Mouse (Mus musculus): ENCODE results near the gene Spred3. TPM values are rescaled to one million over a fixed set of nuclear protein-coding genes. Genes with fewer than 3 reads are reported as not detected.

Gene Spred3
- total and polyA plus RNA-seq, 3 experiments = 1.6 to 6.6 (median 3.3) TPM

- Histone ChIP-seq H3K27ac (ENCODE audit: insufficient read depth, low read depth) (peak overlapping the region; percentile 30), H3K4me3 (replicated peaks in 1 of 3; ENCODE audit: low read depth in 2 of 3, low read length in 2 of 3, poor library complexity in 1 of 3) (no peak overlapping the region), H3K27me3 (replicated peaks) (no peaks in the 10 kb centered on the region), H3K9me3 (replicated peaks; ENCODE audit: low read length) (no peaks in the 10 kb centered on the region), H3K9ac (ENCODE audit: insufficient read depth, low read depth) (no peak overlapping the region), H3K4me1 (ENCODE audit: control insufficient read depth in 1 of 2, insufficient read depth in 2 of 2) (peaks cover 12 to 28% of the 10 kb centered on the region in 2 experiments), H3K79me2 (replicated peaks; ENCODE audit: control insufficient read depth, extremely low read depth, insufficient read depth, poor library complexity, severe bottlenecking) (no peaks in the 10 kb centered on the region), H3K4me2 (ENCODE audit: insufficient read depth, low read depth, poor library complexity, severe bottlenecking) (no peak overlapping the region), H3K36me3 (replicated peaks in 1 of 2; ENCODE audit: control insufficient read depth in 1 of 2, insufficient read depth in 1 of 2, low read length in 1 of 2) (peaks cover 10 to 42% of the 10 kb centered on the region in 2 experiments)
- TF ChIP-seq SIN3A (IDR thresholded peaks at IDR 0.05; ENCODE audit: low read length) (peak; percentile 70), USF2 (conservative IDR thresholded peaks at IDR 0.05; ENCODE audit: low read depth, low read length) (peak; percentile 46; the same call in 1 of the 2 replicates), MYC (IDR thresholded peaks at IDR 0.05; ENCODE audit: low read depth, low read length) (0 out of 2 replicates have a peak, but pooled peaks have one; percentile 67), MEF2A (IDR thresholded peaks at IDR 0.05; ENCODE audit: borderline replicate concordance, low read depth, low read length) (0 out of 2 replicates have a peak, but pooled peaks have one; percentile 31), NELFE (IDR thresholded peaks at IDR 0.05; ENCODE audit: low read depth, low read length) (no peak), POLR2A (IDR thresholded peaks at IDR 0.05; ENCODE audit: low read depth, low read length) (peak; percentile 38; the same call in 1 of the 2 replicates), ZKSCAN1 (IDR thresholded peaks at IDR 0.05; ENCODE audit: borderline replicate concordance, low read depth, low read length) (no peak), JUND (conservative IDR thresholded peaks at IDR 0.05; ENCODE audit: low read depth, low read length) (no peak), POLR2AphosphoS2 (IDR thresholded peaks at IDR 0.05; ENCODE audit: low read depth, low read length) (no peak), BHLHE40 (IDR thresholded peaks at IDR 0.05; ENCODE audit: low read depth, low read length) (0 out of 2 replicates have a peak, but pooled peaks have one; percentile 23), MXI1 (IDR thresholded peaks at IDR 0.05; ENCODE audit: low read depth, low read length) (peak; percentile 69), RCOR1 (conservative IDR thresholded peaks at IDR 0.05; ENCODE audit: low read depth, low read length) (no peak), USF1 (IDR thresholded peaks at IDR 0.05; ENCODE audit: low read depth, low read length) (peak; percentile 70), CTCF (conservative IDR thresholded peaks at IDR 0.05 in 1 of 2, IDR thresholded peaks at IDR 0.05 in 1 of 2; ENCODE audit: low read depth in 2 of 2, low read length in 2 of 2) (no peak), PAX5 (IDR thresholded peaks at IDR 0.05; ENCODE audit: low read length) (no peak), TBP (conservative IDR thresholded peaks at IDR 0.05; ENCODE audit: low read depth, low read length) (0 out of 2 replicates have a peak, but pooled peaks have one; percentile 36), ZC3H11A (IDR thresholded peaks at IDR 0.05; ENCODE audit: low read depth, low read length) (no peak), JUN (IDR thresholded peaks at IDR 0.05; ENCODE audit: insufficient read depth, low read depth, low read length) (no peak), ZMIZ1 (IDR thresholded peaks at IDR 0.05; ENCODE audit: low read depth, low read length) (peak; percentile 58; the same call in 1 of the 2 replicates), MAX (IDR thresholded peaks at IDR 0.05; ENCODE audit: low read length) (peak; percentile 88), EP300 (IDR thresholded peaks at IDR 0.05; ENCODE audit: low read length) (no peak), TCF12 (IDR thresholded peaks at IDR 0.05; ENCODE audit: low read depth, low read length) (0 out of 2 replicates have a peak, but pooled peaks have one; percentile 12), MAZ (IDR thresholded peaks at IDR 0.05; ENCODE audit: low read depth, low read length) (no peak), GABPA (IDR thresholded peaks at IDR 0.05; ENCODE audit: insufficient replicate concordance, low read depth, low read length) (no peak), UBTF (IDR thresholded peaks at IDR 0.05; ENCODE audit: low read depth, low read length) (no peak), KAT2A (IDR thresholded peaks at IDR 0.05; ENCODE audit: insufficient replicate concordance, low read length) (no peak), ELF1 (IDR thresholded peaks at IDR 0.05; ENCODE audit: low read depth, low read length) (no peak), ZNF384 (IDR thresholded peaks at IDR 0.05; ENCODE audit: low read depth, low read length) (no peak), NRF1 (IDR thresholded peaks at IDR 0.05; ENCODE audit: low read depth, low read length) (no peak), RAD21 (IDR thresholded peaks at IDR 0.05; ENCODE audit: low read depth, low read length) (no peak)
- in situ Hi-C loops (cut with MboI; ENCODE audit: low pct_ligation_motif_present, low pct_unique_long_range_greater_than_20kb, low sequenced_read_pairs) (no loop called here), dilution Hi-C loops (cut with MboI; ENCODE audit: extremely low pct_ligation_motif_present, extremely low pct_unique_long_range_greater_than_20kb, low sequenced_read_pairs) (no loop called here)
- peak; percentile 95 for DNase-seq (ENCODE audit: extremely low read depth)
Observed at GRCm38 (mm10) chr7:29162750-29163525, 7.3 kb downstream of the Spred3 start.
